Mouse (Mus musculus): ENCODE measurements around the gene Zfp639.
A peak's percentile ranks its signal among the peaks of the same experiment; 100 is the strongest.

Gene Zfp639

GRCm38 (mm10) chr3:32506366-32507225, 3.5 kb upstream of the Zfp639 start:
- no peak for DNase-seq

DNA sequence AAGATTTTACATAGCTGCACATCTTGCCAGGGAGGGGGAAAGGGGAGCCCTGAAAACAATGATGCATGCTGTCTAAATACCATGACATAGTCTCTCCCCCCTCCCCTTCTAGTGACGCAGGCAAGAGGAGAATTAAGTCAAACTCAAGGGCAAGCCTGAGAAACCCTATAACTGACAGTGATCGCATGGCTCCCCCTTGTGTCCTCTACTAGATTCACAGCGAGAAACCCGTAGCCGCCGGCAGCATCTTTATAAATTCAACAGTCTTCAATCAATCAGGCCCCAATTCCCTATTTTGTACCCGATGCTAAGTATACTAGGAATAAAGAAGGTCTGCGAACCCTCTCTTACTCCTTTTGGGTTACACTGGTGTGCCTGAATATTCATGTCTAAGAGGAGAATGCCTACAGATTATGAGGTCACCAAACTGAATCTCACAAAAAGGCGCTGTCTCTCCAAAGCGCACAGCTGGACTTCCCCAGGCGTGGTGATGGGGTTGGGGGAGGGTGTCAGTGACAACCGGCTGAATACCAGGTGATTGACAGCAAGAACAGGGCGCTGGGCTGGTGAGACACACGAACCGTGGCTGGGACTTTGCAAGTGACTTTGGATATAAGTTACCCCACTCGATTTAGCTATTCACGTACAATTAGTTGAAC, 1.3 kb upstream of the Zfp639 start:
- peak; percentile 78 for DNase-seq

DNA sequence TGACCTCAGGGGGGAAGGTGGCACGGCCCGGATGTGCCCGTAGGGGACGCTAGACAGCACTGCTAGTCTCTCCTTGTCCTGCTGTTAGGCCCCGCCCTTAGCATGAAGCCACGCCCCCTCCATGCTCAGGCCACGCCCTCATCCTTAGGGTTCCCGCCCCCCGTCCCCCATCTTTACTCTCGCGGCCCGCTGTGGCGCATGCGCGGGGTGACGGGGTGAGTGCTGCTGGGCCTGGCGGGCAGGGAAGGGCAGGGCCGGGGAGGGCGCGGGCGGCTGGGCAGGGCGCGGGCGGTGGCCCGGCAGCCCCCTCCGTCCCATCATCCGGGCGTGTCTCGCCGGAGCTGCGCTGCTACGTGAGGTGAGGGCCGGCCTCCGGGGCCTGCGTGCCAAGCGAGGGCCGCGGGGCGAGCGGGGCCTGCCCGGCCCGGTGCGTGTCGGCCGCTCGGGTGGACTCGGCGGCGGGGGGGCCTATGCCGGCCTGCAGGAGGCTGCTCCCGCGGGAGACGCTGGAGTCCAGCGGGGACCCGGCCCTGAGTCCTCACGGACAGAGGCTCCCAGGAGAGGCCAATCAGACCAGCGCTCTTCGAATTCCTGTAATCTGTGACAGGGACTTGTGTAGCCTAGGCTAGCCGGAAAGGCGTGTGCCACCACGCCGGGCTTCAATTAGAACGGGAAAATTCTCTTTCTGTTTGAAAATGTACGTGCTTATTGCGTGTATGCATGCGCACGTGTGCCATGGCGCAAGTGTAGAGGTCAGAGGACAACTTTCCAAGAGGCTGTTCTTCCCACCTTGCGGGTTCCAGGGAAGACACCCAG, 524 bp downstream of the Zfp639 start:
- peak; percentile 97 for DNase-seq

GRCm38 (mm10) chr3:32511191-32511550, 1.1 kb downstream of the Zfp639 start:
- peak; percentile 33 for DNase-seq

- DNase-seq: no peak
These were observed 2.7 kb downstream of the Zfp639 start for GRCm38 (mm10) chr3:32512686-32513284.

- no peak for DNase-seq
These were observed 3.5 kb downstream of the Zfp639 start for GRCm38 (mm10) chr3:32513528-32513927.

- DNase-seq: no peak
These were observed 17.1 kb downstream of the Zfp639 start for GRCm38 (mm10) chr3:32527181-32527580.

GRCm38 (mm10) chr3:32529303-32529898, 19.3 kb downstream of the Zfp639 start, which contains the start of gene Mfn1:
Gene Mfn1 (plus strand): TSS chr3:32529465.
- peak; percentile 96 for DNase-seq

DNA sequence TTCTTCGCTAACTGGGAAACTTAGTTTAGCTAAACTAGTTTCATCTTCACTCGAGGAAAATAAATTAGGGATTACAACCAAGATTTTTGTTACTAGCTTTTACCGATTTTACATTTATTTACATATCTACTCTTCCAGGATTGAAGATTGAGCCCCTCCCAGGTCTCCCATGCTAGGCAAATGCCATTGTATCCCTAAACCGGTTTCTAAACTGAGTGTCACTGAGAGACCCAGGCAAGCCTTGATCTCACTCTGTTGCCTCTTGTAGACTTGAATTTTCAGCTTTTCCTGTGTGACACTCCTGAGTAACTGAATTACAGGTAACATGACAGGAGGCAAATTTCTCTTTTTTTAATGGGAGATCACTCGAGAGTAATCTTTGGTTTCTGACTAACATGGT, 20.0 kb downstream of the Zfp639 start:
- no peak for DNase-seq

DNA sequence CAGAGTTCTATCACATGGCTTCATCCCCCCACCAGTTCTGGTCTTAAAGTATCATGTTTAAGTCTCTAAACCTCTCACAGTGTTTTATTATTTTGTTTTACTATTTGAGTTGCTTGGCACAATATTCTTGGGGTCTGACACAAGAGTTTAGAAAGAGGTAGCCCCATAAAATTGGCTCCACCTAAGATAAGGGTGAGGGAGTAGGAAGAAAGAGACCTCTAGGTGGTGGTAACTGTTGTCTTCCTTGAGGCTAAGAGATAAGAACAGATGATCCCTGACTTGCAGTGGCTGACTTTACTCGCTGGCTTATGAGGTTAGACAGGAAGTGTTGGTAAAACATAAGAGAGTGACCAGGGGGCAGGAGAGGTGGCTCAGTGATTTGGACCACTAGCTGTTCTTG, 25.6 kb downstream of the Zfp639 start:
- no peak for DNase-seq

DNA sequence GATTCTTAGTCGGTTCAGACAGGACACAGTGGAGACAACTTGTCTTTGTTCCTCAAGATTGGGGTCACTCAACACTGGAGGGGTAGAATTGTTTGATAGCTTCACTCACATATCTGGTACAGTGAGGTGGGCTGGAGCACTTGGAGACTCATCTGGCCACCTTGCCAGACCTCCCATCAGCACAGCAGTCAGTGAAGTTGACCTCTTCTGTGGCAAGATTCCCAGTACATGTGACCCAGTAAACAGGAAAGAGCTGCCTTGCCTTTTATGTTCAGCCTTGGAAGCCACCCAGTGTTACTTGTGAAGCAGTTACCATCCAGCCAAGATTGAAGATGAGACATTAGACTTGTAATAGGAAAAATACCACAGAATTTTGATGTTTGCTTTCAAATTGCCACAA, 27.5 kb downstream of the Zfp639 start:
- peak; percentile 71 for DNase-seq

DNA sequence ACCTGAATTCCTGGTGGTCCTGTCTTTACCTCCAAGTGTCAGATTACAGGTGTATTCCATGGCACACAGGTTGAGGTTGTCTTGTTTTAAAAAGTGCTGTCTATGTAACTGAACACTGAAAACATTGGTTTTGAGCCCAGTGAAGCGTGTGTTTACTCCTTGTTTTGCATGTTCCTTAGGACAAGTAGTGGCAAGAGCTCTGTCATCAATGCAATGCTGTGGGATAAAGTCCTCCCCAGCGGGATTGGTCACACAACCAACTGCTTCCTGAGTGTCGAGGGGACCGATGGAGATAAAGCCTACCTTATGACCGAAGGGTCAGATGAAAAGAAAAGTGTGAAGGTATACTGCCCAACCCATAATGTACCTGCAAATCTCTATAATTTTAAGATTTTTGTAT, 28.0 kb downstream of the Zfp639 start:
- no peak for DNase-seq

- DNase-seq: peak; percentile 49
These were observed 43.0 kb downstream of the Zfp639 start for GRCm38 (mm10) chr3:32553061-32553460.

DNA sequence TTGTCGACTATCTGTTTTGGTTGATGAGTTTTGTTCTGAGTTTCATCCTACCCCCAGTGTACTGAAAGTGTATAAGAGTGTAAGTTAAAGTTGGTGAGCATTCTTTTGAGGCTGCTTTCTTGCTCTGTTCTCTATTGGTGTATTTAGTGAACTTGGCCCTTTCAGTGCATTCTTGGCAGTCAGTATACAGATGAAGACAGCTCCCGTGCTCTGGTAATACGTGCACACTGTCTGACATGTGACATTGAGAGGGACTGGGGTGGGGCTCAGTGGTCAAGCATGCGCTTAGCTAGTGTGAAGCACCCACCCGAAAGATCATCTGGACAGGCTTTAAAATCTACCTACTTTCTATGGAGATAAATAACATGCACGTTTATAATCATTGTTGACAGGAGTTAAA, 53.3 kb downstream of the Zfp639 start:
- no peak for DNase-seq
